Mouse (Mus musculus) common myeloid progenitor, adult 5-6 weeks (primary cell): Measurements from ENCODE around the gene Anapc1. TPM values are rescaled to one million over a fixed set of nuclear protein-coding genes. Genes with fewer than 3 reads are reported as not detected.

Experiments used
- ATAC-seq: replicated peaks from 2 replicates; pipeline ENCODE4 v1.8.0; 2016; ENCODE audit warnings: low read depth, mild to moderate bottlenecking, moderate TSS enrichment, inconsistent platforms; ENCODE audit not compliant: poor library complexity, severe bottlenecking
- total RNA-seq: library from RNA; stranded (forward); fragments of 200-1000, 187-1606 nt; gene quantifications from 2 replicates; pipeline ENCODE4 v1.2.3, GENCODE M21; 2017

Gene Anapc1
- total RNA-seq, 1 experiment from 2014 or later = 131 TPM

- no peak for ATAC-seq
Measured at GRCm38 (mm10) chr2:128568490-128568889, 118.7 kb downstream of the Anapc1 start.

GRCm38 (mm10) chr2:128568018-128568417 is 119.2 kb downstream of the Anapc1 start:
- ATAC-seq = no peak

- no peak for ATAC-seq
Measured at GRCm38 (mm10) chr2:128566304-128567147, 120.7 kb downstream of the Anapc1 start.

GRCm38 (mm10) chr2:128565904-128566303 is 121.3 kb downstream of the Anapc1 start:
- ATAC-seq = no peak

GRCm38 (mm10) chr2:128564195-128564594 is 123.0 kb downstream of the Anapc1 start:
- ATAC-seq = no peak

Other genes with a start within 250 kb of the Anapc1 start
- gene Spdye4c, start 96.2 kb downstream of the Anapc1 start, total RNA-seq = not detected in 2 replicates
- gene Mertk, start 11.6 kb upstream of the Anapc1 start, total RNA-seq = 0.41 TPM in 1 of 2 replicates, not detected in the other
- gene Tmem87b, start 130.7 kb upstream of the Anapc1 start, total RNA-seq = 14.0 and 23.8 TPM in 2 replicates
- gene Fbln7, start 175.6 kb upstream of the Anapc1 start, total RNA-seq = not detected in 2 replicates